Mouse (Mus musculus): ENCODE data around the gene Gbp3.

Gbp3 gene

DNA sequence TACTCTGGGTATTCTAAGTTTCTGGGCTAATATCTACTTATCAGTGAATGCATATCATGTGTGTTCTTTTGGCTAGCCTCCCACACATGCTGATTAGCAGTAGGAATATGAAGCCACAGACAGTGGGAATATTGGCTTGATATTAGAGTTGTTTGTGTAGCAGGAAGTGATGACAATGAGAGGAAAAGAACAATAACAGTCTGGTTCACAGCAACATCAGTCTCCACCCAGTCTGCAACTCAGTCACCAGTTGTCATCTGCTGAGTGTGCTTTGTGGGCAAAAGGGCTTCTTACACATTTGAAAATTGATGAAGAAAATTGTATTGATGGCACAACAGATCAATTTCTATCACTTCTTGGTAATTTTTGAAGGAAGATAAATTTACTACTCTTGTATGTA, 27.6 kb downstream of the Gbp3 start:
- in situ Hi-C loops (cut with MboI), result no loop called here

- in situ Hi-C loops (cut with MboI), result no loop called here
Measured at GRCm38 (mm10) chr3:142588888-142589287, 29.1 kb downstream of the Gbp3 start.

- in situ Hi-C loops (cut with MboI), result no loop called here
Measured at GRCm38 (mm10) chr3:142590431-142591067, 30.7 kb downstream of the Gbp3 start.

DNA sequence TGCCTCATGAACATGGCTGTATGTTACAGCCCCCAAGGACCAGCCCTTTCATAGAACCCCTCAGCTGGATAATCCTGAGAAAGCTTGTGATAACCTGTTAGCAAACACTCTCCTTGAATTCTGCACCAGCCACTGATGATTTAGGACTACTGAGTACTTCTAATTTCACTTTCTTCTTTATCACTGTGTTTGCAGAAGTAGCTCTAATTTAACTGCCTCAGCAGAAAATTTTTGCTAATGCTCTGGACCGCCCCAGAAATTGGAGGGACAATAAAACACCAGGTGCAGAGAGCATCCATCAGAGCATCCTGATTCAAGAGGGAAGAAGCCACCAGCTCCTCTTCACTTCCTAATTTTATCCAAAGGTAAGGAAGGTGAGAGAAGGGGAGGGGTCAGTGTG, 34.7 kb downstream of the Gbp3 start, which contains the start of gene Gbp2b:
Gene Gbp2b (plus strand): TSS at position 301 of the 400 bp plus-strand sequence.
- in situ Hi-C loops (cut with MboI), result no loop called here

DNA sequence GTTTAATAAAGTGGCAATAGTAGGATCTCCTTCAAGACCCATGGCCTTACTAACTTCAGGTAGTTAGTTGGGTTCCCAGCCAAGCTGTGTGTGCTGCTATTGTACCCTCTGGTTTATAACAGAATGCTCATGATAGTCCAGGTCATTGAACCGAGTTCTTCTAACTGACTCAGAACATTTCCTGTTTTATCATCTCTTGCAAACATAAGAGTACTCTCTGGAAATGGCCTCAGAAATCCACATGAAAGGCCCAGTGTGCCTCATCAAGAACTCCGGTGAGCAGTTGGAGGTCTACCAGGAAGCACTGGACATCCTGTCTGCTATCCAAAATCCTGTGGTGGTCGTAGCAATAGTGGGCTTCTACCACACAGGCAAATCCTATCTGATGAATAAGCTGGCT, 38.1 kb downstream of the Gbp3 start:
- in situ Hi-C loops (cut with MboI), result no loop called here

DNA sequence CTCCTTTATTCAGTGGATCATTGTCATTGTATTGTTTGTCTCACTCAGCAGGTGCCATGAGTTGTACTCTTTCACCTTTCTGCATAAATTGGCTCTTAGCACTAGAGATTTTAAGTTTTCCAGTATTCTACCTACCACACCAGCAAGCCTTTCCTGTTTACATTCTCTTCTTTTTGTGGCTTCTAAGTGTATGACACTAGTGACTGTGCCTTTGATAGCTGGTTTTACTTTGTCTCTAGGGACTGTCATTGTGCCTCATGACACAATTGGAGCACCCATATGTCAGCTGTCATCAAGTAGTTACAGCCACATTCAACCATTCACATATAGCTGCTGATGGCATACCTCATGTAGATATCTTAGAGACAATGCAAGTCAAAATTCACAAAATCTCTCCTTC, 41.8 kb downstream of the Gbp3 start:
- in situ Hi-C loops (cut with MboI), result no loop called here

DNA sequence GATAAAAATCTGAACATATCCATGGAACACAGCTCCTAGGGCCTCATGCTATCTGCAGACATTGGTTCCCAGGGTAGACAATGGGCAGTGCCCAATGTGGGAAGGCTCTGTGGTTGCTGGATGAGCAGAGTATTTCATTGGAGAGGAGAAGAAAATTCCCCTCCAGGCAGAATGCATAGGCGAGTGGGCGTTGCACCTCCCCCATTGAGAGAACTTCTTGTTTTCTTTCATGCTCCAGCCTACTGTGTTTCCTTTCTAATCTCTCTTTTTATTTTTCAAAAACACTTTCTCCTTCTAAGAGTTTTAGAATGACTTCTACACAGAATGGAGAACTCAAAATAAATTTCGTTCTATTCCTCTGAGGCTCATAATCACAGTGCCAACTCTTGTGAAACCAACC, 58.8 kb downstream of the Gbp3 start:
- in situ Hi-C loops (cut with MboI), result no loop called here

DNA sequence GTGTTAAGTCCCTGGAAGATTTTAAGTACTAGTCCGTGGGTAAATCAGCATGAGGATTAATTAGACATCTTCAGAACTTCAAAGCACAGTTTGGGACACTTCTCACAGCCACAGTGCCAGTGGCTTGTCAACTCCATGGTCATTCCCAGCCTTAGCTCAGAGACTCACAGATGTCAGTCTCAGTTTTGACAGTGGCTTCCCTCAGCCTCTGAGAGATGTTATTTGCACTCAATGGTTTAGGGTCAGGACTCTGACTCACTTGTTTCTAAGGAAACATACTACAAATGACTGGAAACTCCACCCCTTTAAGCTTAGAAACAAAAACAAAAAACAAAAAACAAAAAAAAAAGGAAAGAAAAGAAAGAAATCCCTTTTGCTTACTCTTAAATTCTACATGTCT, 59.8 kb downstream of the Gbp3 start:
- in situ Hi-C loops (cut with MboI), result loop anchor here (5.0 kb wide), 1 partner anchor 127 kb away; the partner anchor contains the start of gene Gbp5

- in situ Hi-C loops (cut with MboI), result loop anchor here (5.0 kb wide), 1 partner anchor 128 kb away; the partner anchor contains the start of gene Gbp5
Measured at GRCm38 (mm10) chr3:142620111-142620955, 60.5 kb downstream of the Gbp3 start, which contains the start of gene Gbp2. Gene Gbp2, plus strand, starts transcription at chr3:142620602.

GRCm38 (mm10) chr3:142620956-142621562, 61.2 kb downstream of the Gbp3 start:
- in situ Hi-C loops (cut with MboI), result loop anchor here (5.0 kb wide), 1 partner anchor 129 kb away; the partner anchor contains the start of gene Gbp5
